Mouse (Mus musculus): ENCODE data around the gene Tpcn2. TPM values are rescaled to one million over a fixed set of nuclear protein-coding genes. Genes with fewer than 3 reads are reported as not detected.

Tpcn2 gene
- polyA plus RNA-seq, 1 experiment = 7.4 TPM

GRCm38 (mm10) chr7:145181376-145182034 is 102.3 kb downstream of the Tpcn2 start:
- no peak overlapping the region for H3K4me3 ChIP-seq (ENCODE audit: insufficient read depth, low read length)
- no peaks in the 10 kb centered on the region for H3K4me1 ChIP-seq (ENCODE audit: control insufficient read depth, insufficient read depth, low read length)
- TF ChIP-seq CTCF (IDR thresholded peaks at IDR 0.05; ENCODE audit: extremely low read depth, insufficient read depth, low read length) = no peak
- no peak for TF ChIP-seq POLR2A (IDR thresholded peaks at IDR 0.05; ENCODE audit: extremely low read depth, insufficient read depth, low read length)
- H3K27ac ChIP-seq (ENCODE audit: insufficient read depth, low read length) = no peak overlapping the region

GRCm38 (mm10) chr7:145179691-145180091 is 104.1 kb downstream of the Tpcn2 start:
- TF ChIP-seq CTCF (IDR thresholded peaks at IDR 0.05; ENCODE audit: extremely low read depth, insufficient read depth, low read length) (no peak), POLR2A (IDR thresholded peaks at IDR 0.05; ENCODE audit: extremely low read depth, insufficient read depth, low read length) (no peak)
- H3K4me1 ChIP-seq (ENCODE audit: control insufficient read depth, insufficient read depth, low read length) = no peaks in the 10 kb centered on the region
- H3K4me3 ChIP-seq (ENCODE audit: insufficient read depth, low read length) = no peak overlapping the region
- no peak overlapping the region for H3K27ac ChIP-seq (ENCODE audit: insufficient read depth, low read length)

GRCm38 (mm10) chr7:145176750-145177589 is 106.8 kb downstream of the Tpcn2 start:
- H3K4me3 ChIP-seq (ENCODE audit: insufficient read depth, low read length) = no peak overlapping the region
- no peaks in the 10 kb centered on the region for H3K4me1 ChIP-seq (ENCODE audit: control insufficient read depth, insufficient read depth, low read length)
- H3K27ac ChIP-seq (ENCODE audit: insufficient read depth, low read length) = no peak overlapping the region
- TF ChIP-seq CTCF (IDR thresholded peaks at IDR 0.05; ENCODE audit: extremely low read depth, insufficient read depth, low read length) (no peak), POLR2A (IDR thresholded peaks at IDR 0.05; ENCODE audit: extremely low read depth, insufficient read depth, low read length) (no peak)

- Histone ChIP-seq H3K27ac (ENCODE audit: insufficient read depth, low read length) (no peak overlapping the region), H3K4me3 (ENCODE audit: insufficient read depth, low read length) (no peak overlapping the region), H3K4me1 (ENCODE audit: control insufficient read depth, insufficient read depth, low read length) (no peaks in the 10 kb centered on the region)
- TF ChIP-seq CTCF (IDR thresholded peaks at IDR 0.05; ENCODE audit: extremely low read depth, insufficient read depth, low read length) (no peak), POLR2A (IDR thresholded peaks at IDR 0.05; ENCODE audit: extremely low read depth, insufficient read depth, low read length) (no peak)
These were observed 110.2 kb downstream of the Tpcn2 start for GRCm38 (mm10) chr7:145173563-145173962.

GRCm38 (mm10) chr7:145173116-145173515 is 110.7 kb downstream of the Tpcn2 start:
- Histone ChIP-seq H3K4me3 (ENCODE audit: insufficient read depth, low read length) (no peak overlapping the region), H3K4me1 (ENCODE audit: control insufficient read depth, insufficient read depth, low read length) (no peaks in the 10 kb centered on the region), H3K27ac (ENCODE audit: insufficient read depth, low read length) (no peak overlapping the region)
- TF ChIP-seq CTCF (IDR thresholded peaks at IDR 0.05; ENCODE audit: extremely low read depth, insufficient read depth, low read length) (no peak), POLR2A (IDR thresholded peaks at IDR 0.05; ENCODE audit: extremely low read depth, insufficient read depth, low read length) (no peak)

- Histone ChIP-seq H3K4me1 (ENCODE audit: control insufficient read depth, insufficient read depth, low read length) (no peaks in the 10 kb centered on the region), H3K27ac (ENCODE audit: insufficient read depth, low read length) (no peak overlapping the region), H3K4me3 (ENCODE audit: insufficient read depth, low read length) (no peak overlapping the region)
- TF ChIP-seq POLR2A (IDR thresholded peaks at IDR 0.05; ENCODE audit: extremely low read depth, insufficient read depth, low read length) (no peak), CTCF (IDR thresholded peaks at IDR 0.05; ENCODE audit: extremely low read depth, insufficient read depth, low read length) (no peak)
These were observed 114.1 kb downstream of the Tpcn2 start for GRCm38 (mm10) chr7:145169703-145170102.

- TF ChIP-seq POLR2A (IDR thresholded peaks at IDR 0.05; ENCODE audit: extremely low read depth, insufficient read depth, low read length) (no peak), CTCF (IDR thresholded peaks at IDR 0.05; ENCODE audit: extremely low read depth, insufficient read depth, low read length) (no peak)
- H3K4me3 ChIP-seq (ENCODE audit: insufficient read depth, low read length) = no peak overlapping the region
- no peaks in the 10 kb centered on the region for H3K4me1 ChIP-seq (ENCODE audit: control insufficient read depth, insufficient read depth, low read length)
- no peak overlapping the region for H3K27ac ChIP-seq (ENCODE audit: insufficient read depth, low read length)
These were observed 124.2 kb downstream of the Tpcn2 start for GRCm38 (mm10) chr7:145159283-145160240.

GRCm38 (mm10) chr7:145155666-145156065 is 128.1 kb downstream of the Tpcn2 start:
- TF ChIP-seq POLR2A (IDR thresholded peaks at IDR 0.05; ENCODE audit: extremely low read depth, insufficient read depth, low read length) = no peak
- no peak for TF ChIP-seq CTCF (IDR thresholded peaks at IDR 0.05; ENCODE audit: extremely low read depth, insufficient read depth, low read length)
- Histone ChIP-seq H3K27ac (ENCODE audit: insufficient read depth, low read length) (no peak overlapping the region), H3K4me1 (ENCODE audit: control insufficient read depth, insufficient read depth, low read length) (no peaks in the 10 kb centered on the region), H3K4me3 (ENCODE audit: insufficient read depth, low read length) (no peak overlapping the region)

- TF ChIP-seq POLR2A (IDR thresholded peaks at IDR 0.05; ENCODE audit: extremely low read depth, insufficient read depth, low read length) = no peak
- no peak for TF ChIP-seq CTCF (IDR thresholded peaks at IDR 0.05; ENCODE audit: extremely low read depth, insufficient read depth, low read length)
- H3K4me1 ChIP-seq (ENCODE audit: control insufficient read depth, insufficient read depth, low read length) = no peaks in the 10 kb centered on the region
- H3K4me3 ChIP-seq (ENCODE audit: insufficient read depth, low read length) = no peak overlapping the region
- H3K27ac ChIP-seq (ENCODE audit: insufficient read depth, low read length) = no peak overlapping the region
These were observed 129.7 kb downstream of the Tpcn2 start for GRCm38 (mm10) chr7:145154066-145154465.
